Mouse (Mus musculus) retina, postnatal 7 days (tissue): ENCODE measurements at regions not wholly inside any gene's neighbourhood (a gene's known extent, or its start where the extent isn't known, plus 50 kb on each side); places are given as distances from the start of the nearest gene placed in this dataset.

Experiments
- DNase-seq: peaks from one replicate; pipeline ENCODE4 v3.0.0-alpha.2; 2012; ENCODE audit warnings: low read depth, low spot score

DNA sequence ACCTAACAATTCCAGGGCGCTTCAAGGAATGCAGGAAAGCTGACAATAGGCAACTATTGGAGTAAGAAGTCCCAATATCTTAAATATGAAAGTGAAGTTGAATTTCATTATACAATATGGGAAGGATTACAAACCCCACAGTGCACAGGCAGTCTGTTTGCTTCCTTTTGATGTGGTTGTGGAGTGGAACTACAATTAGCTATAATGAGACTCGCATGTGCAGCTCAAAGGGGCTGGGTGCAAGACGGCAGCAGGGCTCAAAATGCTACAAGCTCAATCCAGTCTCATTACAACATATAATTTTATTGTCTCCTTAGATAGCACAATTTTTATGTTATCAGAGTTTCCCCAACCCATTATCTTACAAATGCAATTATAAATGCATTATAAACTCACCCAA lies 54.7 kb upstream of the Ccser1 start:
- DNase-seq, result no peak

- no peak for DNase-seq
Observed at GRCm38 (mm10) chr6:61127238-61127637, 52.9 kb upstream of the Ccser1 start.

DNA sequence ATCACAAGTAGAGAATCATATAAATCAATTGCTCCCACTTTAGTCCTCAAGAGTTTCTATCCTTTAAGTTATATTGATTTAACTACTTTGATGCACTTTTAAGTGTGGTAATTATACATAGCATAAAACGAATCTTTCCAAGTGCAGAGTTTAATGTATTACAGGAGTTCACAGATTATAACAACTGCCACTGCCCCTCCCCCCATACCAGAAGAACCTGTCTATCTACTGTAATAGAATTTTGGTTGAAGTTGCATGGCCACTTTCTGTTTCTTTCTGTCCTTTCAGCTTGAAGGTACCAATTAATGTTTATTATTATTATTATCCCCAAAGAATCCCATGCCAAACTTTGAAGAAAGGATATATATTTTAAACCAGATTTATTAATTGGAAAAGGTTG lies 51.9 kb upstream of the Ccser1 start:
- no peak for DNase-seq
